Mouse (Mus musculus): ENCODE results near the gene Cacng4.

- TF ChIP-seq USF1 (IDR thresholded peaks at IDR 0.05; ENCODE audit: low read depth) (no peak), POLR2A (IDR thresholded peaks at IDR 0.05; ENCODE audit: insufficient read length, low read depth) (no peak), POLR2AphosphoS2 (IDR thresholded peaks at IDR 0.05; ENCODE audit: insufficient read length, low read depth) (no peak), TCF12 (IDR thresholded peaks at IDR 0.05; ENCODE audit: insufficient read depth, poor library complexity, severe bottlenecking) (no peak), TCF3 (IDR thresholded peaks at IDR 0.05; ENCODE audit: insufficient read length, low read depth) (no peak), MAX (IDR thresholded peaks at IDR 0.05; ENCODE audit: low read depth) (no peak), MYOD1 (IDR thresholded peaks at IDR 0.05; ENCODE audit: control insufficient read depth in 1 of 3, insufficient read length in 2 of 3, low read depth in 2 of 3) (no peak), MYOG (IDR thresholded peaks at IDR 0.05; ENCODE audit: control insufficient read depth in 1 of 3, insufficient read depth in 1 of 3, insufficient read length in 2 of 3, low read depth in 2 of 3) (no peak), E2F4 (IDR thresholded peaks at IDR 0.05; ENCODE audit: insufficient read depth) (no peak), CEBPB (IDR thresholded peaks at IDR 0.05; ENCODE audit: insufficient read depth, poor library complexity, severe bottlenecking) (no peak)
Measured at GRCm38 (mm10) chr11:107806058-107806457, 11.7 kb upstream of the Cacng4 start.

All from myocyte (in vitro differentiated cells).